Mouse (Mus musculus): ENCODE results near the gene Gm49354. TPM values are rescaled to one million over a fixed set of nuclear protein-coding genes. Genes with fewer than 3 reads are reported as not detected.

The Gm49354 gene
- total RNA-seq (2012; rRNA removed) (not detected in 2 replicates), polyA plus RNA-seq (2012; ENCODE audit: insufficient read depth in 1 of 2, insufficient read length in 2 of 2, low read depth in 1 of 2, low replicate concordance in 2 of 2, missing spikeins in 1 of 2) (1 to 10 TPM in 1 of 2 experiments, not detected in 1; 3.6 TPM)

GRCm38 (mm10) chr13:59782145-59782544 lies at the start of gene Gm49354:
TSS of gene Gm49354 (minus strand) at chr13:59782245.
- no peak within 1 kb of the TSS for H3K27ac ChIP-seq (ENCODE audit: control insufficient read depth, low read depth, low read length)
- H3K79me2 ChIP-seq (ENCODE audit: control insufficient read depth, insufficient read depth, low read length, poor library complexity) = no peaks in the 10 kb centered on the region
- H3K4me3 ChIP-seq (ENCODE audit: control insufficient read depth in 1 of 2, insufficient read depth in 1 of 2, low read depth in 2 of 2, low read length in 2 of 2) = no peak within 1 kb of the TSS
- TF ChIP-seq NELFE (IDR thresholded peaks at IDR 0.05; ENCODE audit: low read depth, low read length) = no peak
- TF ChIP-seq SIN3A (IDR thresholded peaks at IDR 0.05; ENCODE audit: low read length) = no peak
- no peak for TF ChIP-seq MXI1 (IDR thresholded peaks at IDR 0.05; ENCODE audit: low read depth, low read length)
- no peak for TF ChIP-seq MAZ (IDR thresholded peaks at IDR 0.05; ENCODE audit: low read depth, low read length)
- TF ChIP-seq ZNF384 (IDR thresholded peaks at IDR 0.05; ENCODE audit: low read depth, low read length) = no peak
- TF ChIP-seq MAFK (IDR thresholded peaks at IDR 0.05; ENCODE audit: borderline replicate concordance, low read depth, low read length) = no peak
- no peak for TF ChIP-seq POLR2AphosphoS5 (IDR thresholded peaks at IDR 0.05; ENCODE audit: borderline replicate concordance, low read depth, low read length)
- no peak for TF ChIP-seq GATA1 (IDR thresholded peaks at IDR 0.05; ENCODE audit: low read depth, low read length)
- TF ChIP-seq TAL1 (IDR thresholded peaks at IDR 0.05; ENCODE audit: low read length) = no peak
- no peak for TF ChIP-seq MYC (IDR thresholded peaks at IDR 0.05; ENCODE audit: low read depth, low read length)
- TF ChIP-seq ELF1 (IDR thresholded peaks at IDR 0.05; ENCODE audit: low read depth, low read length) = no peak
- TF ChIP-seq KAT2A (conservative IDR thresholded peaks at IDR 0.05; ENCODE audit: low read depth, low read length) = no peak
- TF ChIP-seq USF1 (IDR thresholded peaks at IDR 0.05; ENCODE audit: low read depth, low read length) = no peak
- TF ChIP-seq MEF2A (IDR thresholded peaks at IDR 0.05; ENCODE audit: extremely low read depth, insufficient replicate concordance, low read depth, low read length, poor library complexity, severe bottlenecking) = no peak
- no peak for TF ChIP-seq ETS1 (IDR thresholded peaks at IDR 0.05; ENCODE audit: low read depth, low read length)
- TF ChIP-seq TCF12 (IDR thresholded peaks at IDR 0.05; ENCODE audit: low read depth, low read length) = no peak
- TF ChIP-seq ZKSCAN1 (IDR thresholded peaks at IDR 0.05; ENCODE audit: low read depth, low read length) = no peak
- TF ChIP-seq GABPA (IDR thresholded peaks at IDR 0.05; ENCODE audit: low read depth, low read length) = no peak
- no peak for TF ChIP-seq ZMIZ1 (IDR thresholded peaks at IDR 0.05; ENCODE audit: low read depth, low read length)
- TF ChIP-seq EP300 (IDR thresholded peaks at IDR 0.05; ENCODE audit: low read depth in 1 of 2, low read length in 2 of 2) = no peak
- no peaks in the 10 kb centered on the region for H3K27me3 ChIP-seq (ENCODE audit: control insufficient read depth in 1 of 2, insufficient read depth in 2 of 2, low read length in 2 of 2)
- peaks cover 0 to 56% of the 10 kb centered on the region in 2 experiments; a peak in 2 of 4 replicates for H3K36me3 ChIP-seq (ENCODE audit: control insufficient read depth in 1 of 2, insufficient read depth in 2 of 2, low read length in 2 of 2)
- no peak within 1 kb of the TSS for H3K9ac ChIP-seq (ENCODE audit: control insufficient read depth, low read depth, low read length, poor library complexity, severe bottlenecking)
- DNase-seq (ENCODE audit: low read depth, low spot score) = no peak
- no peaks in the 10 kb centered on the region for H3K4me1 ChIP-seq (ENCODE audit: control insufficient read depth in 1 of 2, insufficient read depth in 2 of 2, low read length in 2 of 2)
- H3K9me3 ChIP-seq (replicated peaks; ENCODE audit: insufficient read depth, low read length) = no peaks in the 10 kb centered on the region

GRCm38 (mm10) chr13:59825966-59826365 lies 43.9 kb upstream of the Gm49354 start:
- TF ChIP-seq EP300 (IDR thresholded peaks at IDR 0.05; ENCODE audit: low read depth in 1 of 2, low read length in 2 of 2) = no peak
- no peak for TF ChIP-seq ELF1 (IDR thresholded peaks at IDR 0.05; ENCODE audit: low read depth, low read length)
- no peak overlapping the region for H3K4me3 ChIP-seq (ENCODE audit: control insufficient read depth in 1 of 2, insufficient read depth in 1 of 2, low read depth in 2 of 2, low read length in 2 of 2)
- peaks cover 3 to 10% of the 10 kb centered on the region in 2 experiments; a peak in 3 of 4 replicates for H3K4me1 ChIP-seq (ENCODE audit: control insufficient read depth in 1 of 2, insufficient read depth in 2 of 2, low read length in 2 of 2)
- no peak for DNase-seq (ENCODE audit: low read depth, low spot score)
- H3K27ac ChIP-seq (ENCODE audit: control insufficient read depth, low read depth, low read length) = no peak overlapping the region
- H3K36me3 ChIP-seq (ENCODE audit: control insufficient read depth in 1 of 2, insufficient read depth in 2 of 2, low read length in 2 of 2) = peaks cover 0 to 6% of the 10 kb centered on the region in 2 experiments; a peak in 3 of 4 replicates
- H3K9me3 ChIP-seq (replicated peaks; ENCODE audit: insufficient read depth, low read length) = no peaks in the 10 kb centered on the region
- H3K27me3 ChIP-seq (ENCODE audit: control insufficient read depth in 1 of 2, insufficient read depth in 2 of 2, low read length in 2 of 2) = no peaks in the 10 kb centered on the region
- H3K9ac ChIP-seq (ENCODE audit: control insufficient read depth, low read depth, low read length, poor library complexity, severe bottlenecking) = no peak overlapping the region
- H3K79me2 ChIP-seq (ENCODE audit: control insufficient read depth, insufficient read depth, low read length, poor library complexity) = peaks cover 18% of the 10 kb centered on the region

All from MEL (cell line).